Mouse (Mus musculus): Measurements from ENCODE around the gene Gm3558.
A peak's percentile ranks its signal among the peaks of the same experiment; 100 is the strongest.
"Not testable (repeated sequence)": the region's sequence is repeated elsewhere in the genome, so short reads cannot be mapped to it uniquely, and the experiment has no call there.

Gene Gm3558

DNA sequence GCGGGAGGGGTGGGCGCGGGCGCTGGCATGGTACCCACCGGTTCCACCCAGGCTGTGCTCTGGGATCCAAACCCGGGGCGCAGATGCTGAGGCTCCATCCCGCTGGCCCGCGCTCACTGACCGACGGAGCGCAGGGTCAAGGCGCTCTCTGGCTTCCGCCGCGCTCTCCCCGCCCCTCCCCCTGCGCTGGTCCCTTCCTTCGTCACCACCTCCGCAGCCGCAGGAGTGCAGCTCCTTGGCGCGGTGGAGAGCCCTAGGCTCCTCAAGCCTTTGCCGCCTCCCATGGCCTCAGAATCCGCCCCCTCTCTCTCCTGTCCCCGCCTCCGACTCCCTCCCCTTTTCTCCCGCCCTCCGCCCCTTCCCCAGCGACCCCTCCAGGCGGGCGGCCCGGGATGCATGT, at the start of gene Gm3558:
Gm3558 (minus strand) TSS at position 185 of the 400 bp plus-strand sequence.
- DNase-seq (ENCODE audit: low spot score in 2 of 2): not testable (repeated sequence)

GRCm38 (mm10) chr14:7595492-7595891, 27.1 kb upstream of the Gm3558 start, which contains the start of gene Gm10338:
Gene Gm10338 (minus strand): TSS chr14:7595592.
- not testable (repeated sequence) for DNase-seq (ENCODE audit: low spot score in 2 of 2)

- not testable (repeated sequence) for DNase-seq (ENCODE audit: low spot score in 2 of 2)
Measured at GRCm38 (mm10) chr14:7567890-7568289, 476 bp downstream of the Gm3558 start.

GRCm38 (mm10) chr14:7567266-7567665, 1.1 kb downstream of the Gm3558 start:
- peak in 1 of 2 experiments; percentile 46 for DNase-seq (ENCODE audit: low spot score in 2 of 2)

Data from left cerebral cortex, adult 9 months (tissue).